Mouse (Mus musculus) lung, adult 2 months (tissue): Measurements from ENCODE around the gene Golga7b. TPM values are rescaled to one million over a fixed set of nuclear protein-coding genes. Genes with fewer than 3 reads are reported as not detected.

Source experiments
- DNase-seq: peaks from one replicate; pipeline ENCODE4 v3.0.0; 2022
- H3K4me1 ChIP-seq: fragments of 200-500 bp; 2 replicates; pipeline ENCODE4 v1.6.1; 2011; ENCODE audit warnings: low read length; ENCODE audit not compliant: control insufficient read depth, insufficient read depth
- H3K4me3 ChIP-seq: fragments of 200-500 bp; replicated peaks from 2 replicates; pipeline ENCODE3; 2011; ENCODE audit warnings: low read depth, mild to moderate bottlenecking, control low read depth, low read length; ENCODE audit errors: extremely low read depth
- CTCF ChIP-seq: fragments of 200-500 bp; IDR thresholded peaks from 2 replicates; pipeline ENCODE4 v1.5.1; 2011; ENCODE audit warnings: mild to moderate bottlenecking, low read length, control low read depth; ENCODE audit not compliant: insufficient read depth
- POLR2A ChIP-seq: fragments of 200-500 bp; IDR thresholded peaks from 2 replicates; pipeline ENCODE4 v1.6.1; 2011; ENCODE audit warnings: low read depth, mild to moderate bottlenecking, control low read depth, low read length, borderline replicate concordance; ENCODE audit errors: extremely low read depth
- WGBS: fragments of 180-500 bp; shearing (Covaris S2); methylation state at CpG from one replicate; pipeline ENCODE4 v1.1.7; 2018; 5-methylcytosine and 5-hydroxymethylcytosine counted together
- polyA plus RNA-seq: library from polyadenylated mRNA; depleted of rRNA; stranded (reverse); fragments of >200 nt; gene quantifications from 2 replicates; pipeline ENCODE4 v1.2.3, GENCODE M21; 2012; rRNA removed

Golga7b gene
- polyA plus RNA-seq, 1 experiment = 0.30 TPM

DNA sequence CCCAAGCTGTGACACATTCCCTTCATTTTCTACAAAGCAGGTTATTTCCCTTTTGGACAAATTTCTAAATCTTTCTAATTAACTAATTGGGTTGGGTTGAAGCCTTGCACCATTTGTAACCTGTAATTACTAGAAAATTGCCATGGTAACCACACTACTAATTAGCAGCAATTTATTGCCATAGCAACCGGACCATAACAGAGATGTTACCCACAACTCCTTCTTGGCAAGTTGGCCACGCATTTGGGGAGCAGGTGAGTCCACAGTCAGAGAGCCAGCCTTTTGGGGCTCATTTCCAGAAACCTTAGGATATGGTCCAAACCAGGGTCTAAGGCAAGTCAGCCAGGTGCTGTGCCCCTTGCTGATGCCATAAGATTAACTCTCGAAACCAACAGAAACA, 64.8 kb downstream of the Golga7b start:
- 76% methylated on average over 3 of the region's 3 CpGs for WGBS
- Histone ChIP-seq H3K4me1 (no peaks in the 10 kb centered on the region), H3K4me3 (no peak overlapping the region)
- DNase-seq = no peak
- no peak for TF ChIP-seq CTCF
- no peak for TF ChIP-seq POLR2A

DNA sequence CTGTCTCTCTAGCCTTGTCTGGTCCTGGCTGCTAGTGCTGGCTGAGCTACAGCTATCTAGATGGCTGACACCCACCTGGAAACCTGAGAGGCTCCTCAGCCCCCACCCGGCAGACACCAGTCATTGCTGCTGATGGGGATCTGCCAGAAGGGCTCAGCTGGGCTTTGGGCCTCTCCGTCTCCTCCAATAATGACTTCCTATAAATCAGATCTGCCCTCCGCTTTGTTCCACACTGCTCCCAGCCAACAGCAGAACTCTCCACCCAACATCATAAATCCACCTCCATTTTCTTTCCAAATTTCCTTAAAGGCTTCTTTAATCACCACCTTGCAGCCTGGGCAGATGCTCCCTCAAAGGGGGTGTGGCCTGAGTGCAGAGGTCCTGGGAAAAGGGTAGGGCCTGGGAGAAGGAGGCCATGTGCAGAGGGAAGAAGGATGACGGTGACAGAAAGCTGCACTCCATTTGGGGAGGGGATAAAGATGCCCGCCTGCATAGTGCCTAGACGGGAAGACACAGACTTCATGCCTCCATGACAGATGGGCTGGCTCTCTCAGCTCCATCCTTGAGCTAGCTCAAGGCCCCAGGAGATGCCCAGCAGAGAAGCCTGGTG, 67.8 kb downstream of the Golga7b start:
- 61% methylated on average over 6 of the region's 6 CpGs for WGBS
- no peak overlapping the region for H3K4me3 ChIP-seq
- no peaks in the 10 kb centered on the region for H3K4me1 ChIP-seq
- no peak for DNase-seq
- TF ChIP-seq CTCF (no peak), POLR2A (no peak)

DNA sequence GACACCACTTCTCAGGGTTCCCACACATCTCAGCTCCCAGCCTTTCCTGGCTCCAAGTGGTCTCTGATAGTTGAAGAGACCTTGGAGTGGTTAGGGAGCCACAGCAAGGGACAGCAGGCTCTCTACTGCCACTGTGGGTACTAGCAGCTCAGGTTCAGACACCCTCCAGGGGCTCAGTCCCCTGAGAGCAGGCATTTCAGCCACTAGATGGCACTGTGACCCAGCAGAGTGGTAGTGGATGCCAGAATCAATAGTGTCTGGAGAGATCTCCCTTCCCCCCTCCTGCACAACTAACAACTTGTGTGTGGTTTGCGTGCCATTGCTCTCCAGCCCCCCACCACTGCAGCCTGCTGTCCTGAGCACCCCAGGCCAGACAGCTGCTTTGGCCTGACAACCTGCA, 68.5 kb downstream of the Golga7b start:
- H3K4me3 ChIP-seq = no peak overlapping the region
- H3K4me1 ChIP-seq = no peaks in the 10 kb centered on the region
- 0% methylated on average over 1 of the region's 1 CpGs for WGBS
- peak; percentile 47 for DNase-seq
- TF ChIP-seq POLR2A (no peak), CTCF (peak; percentile 79)

DNA sequence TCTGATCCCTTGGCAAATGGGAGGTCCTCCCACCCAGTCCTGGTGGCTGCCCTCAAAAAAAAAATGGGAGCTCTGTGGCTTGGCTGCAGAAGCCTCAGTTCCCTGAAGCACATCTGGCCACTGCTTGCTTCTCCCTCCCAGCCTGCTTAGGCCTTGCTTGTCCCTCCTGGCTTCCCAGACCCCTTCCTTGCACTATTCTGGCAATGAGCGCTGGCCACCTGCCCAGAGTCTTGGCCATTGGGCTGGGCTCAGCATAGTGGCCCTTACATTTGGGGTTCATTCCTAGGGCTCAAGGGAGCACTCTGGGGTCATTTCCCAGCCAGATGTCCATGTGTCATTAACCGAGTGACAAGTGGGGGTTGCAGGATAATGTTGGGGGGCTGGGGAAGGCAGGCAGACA, 69.2 kb downstream of the Golga7b start:
- no peak for TF ChIP-seq POLR2A
- no peak for TF ChIP-seq CTCF
- WGBS = 74% methylated on average over 2 of the region's 2 CpGs
- Histone ChIP-seq H3K4me3 (no peak overlapping the region), H3K4me1 (no peaks in the 10 kb centered on the region)
- no peak for DNase-seq

DNA sequence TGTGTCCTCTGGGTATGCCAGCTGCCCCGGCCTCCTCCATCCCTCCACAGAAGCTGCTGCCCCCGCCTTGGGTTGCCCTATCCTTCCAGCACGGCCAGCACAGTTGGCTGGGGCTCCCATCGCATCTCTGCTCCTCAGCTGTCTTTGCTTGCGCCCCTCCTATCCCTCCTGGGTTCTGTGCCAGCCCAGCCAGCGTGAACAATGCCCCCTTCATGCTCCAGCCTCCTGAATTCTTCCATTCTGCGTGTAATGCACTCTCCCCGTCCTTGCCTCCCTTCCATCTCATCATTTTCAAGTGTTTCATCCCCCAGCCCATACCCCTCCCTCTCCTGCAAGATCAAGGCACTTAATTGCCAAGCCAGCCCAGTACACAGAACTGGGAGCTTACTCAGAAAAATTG, 69.6 kb downstream of the Golga7b start:
- Histone ChIP-seq H3K4me3 (no peak overlapping the region), H3K4me1 (no peaks in the 10 kb centered on the region)
- no peak for DNase-seq
- TF ChIP-seq CTCF (no peak), POLR2A (no peak)
- 52% methylated on average over 8 of the region's 8 CpGs for WGBS

DNA sequence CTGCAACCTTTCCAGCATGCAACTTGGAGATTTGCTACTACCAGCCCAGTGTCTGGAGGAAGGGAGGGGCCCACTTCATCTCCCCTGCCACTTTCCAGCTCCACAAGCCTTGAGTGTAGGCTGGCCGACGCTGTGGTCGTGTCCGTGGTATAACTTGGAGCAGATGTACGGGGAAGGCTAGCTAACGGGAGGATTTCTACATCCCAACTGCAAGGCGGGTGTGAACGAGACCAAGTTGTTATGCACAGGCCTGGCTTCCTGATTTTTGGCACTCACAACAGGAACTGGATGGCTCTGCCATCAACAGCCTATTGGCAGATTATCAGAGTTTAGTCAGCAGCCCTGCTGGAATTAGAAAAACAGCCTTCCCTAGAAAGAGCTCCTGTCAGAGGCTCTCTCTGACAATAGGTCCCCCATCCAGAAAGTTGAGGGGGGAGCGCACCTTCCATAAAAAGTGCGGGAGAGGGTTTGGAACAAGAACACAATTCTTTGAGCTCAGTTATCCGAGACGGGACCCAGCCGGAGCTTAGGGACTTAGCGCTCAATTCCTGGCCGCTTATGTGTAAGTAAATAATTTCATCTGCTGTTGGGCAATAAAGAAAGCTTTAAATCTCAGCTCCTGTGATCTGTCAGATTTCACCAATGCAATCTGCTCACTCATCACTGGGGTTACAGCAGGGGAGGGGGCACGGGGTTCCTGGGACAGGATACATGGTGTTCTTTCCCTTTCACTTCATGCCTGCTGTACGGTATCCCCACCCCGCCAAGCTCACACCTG, 70.5 kb downstream of the Golga7b start:
- Histone ChIP-seq H3K4me1 (no peaks in the 10 kb centered on the region), H3K4me3 (no peak overlapping the region)
- no peak for DNase-seq
- TF ChIP-seq POLR2A (no peak), CTCF (no peak)
- 34% methylated on average over 18 of the region's 18 CpGs for WGBS

Other genes with a start within 250 kb of the Golga7b start
- gene Ankrd2, start 211.6 kb upstream of the Golga7b start, polyA plus RNA-seq = 0.14 and 0.20 TPM in 2 replicates
- gene Hoga1, start 202.0 kb upstream of the Golga7b start, polyA plus RNA-seq = 7.6 and 8.7 TPM in 2 replicates
- 1.1 and 1.4 TPM in 2 replicates for gene 4933411K16Rik, start 195.3 kb upstream of the Golga7b start, polyA plus RNA-seq
- 7.1 and 9.0 TPM in 2 replicates for gene Morn4, start 161.2 kb upstream of the Golga7b start, polyA plus RNA-seq
- gene Pi4k2a, start 157.1 kb upstream of the Golga7b start, polyA plus RNA-seq = 29.1 and 34.8 TPM in 2 replicates
- gene Avpi1, start 118.5 kb upstream of the Golga7b start, polyA plus RNA-seq = 46.8 and 69.6 TPM in 2 replicates
- gene Marveld1, start 100.2 kb upstream of the Golga7b start, polyA plus RNA-seq = 215 and 250 TPM in 2 replicates
- 39.3 and 53.9 TPM in 2 replicates for gene Zfyve27, start 83.6 kb upstream of the Golga7b start, polyA plus RNA-seq
- gene Sfrp5, start 45.3 kb upstream of the Golga7b start, polyA plus RNA-seq = 4.9 and 9.4 TPM in 2 replicates
- 0.06 and 0.12 TPM in 2 replicates for gene Crtac1, start 184.2 kb downstream of the Golga7b start, polyA plus RNA-seq